Mouse (Mus musculus): Measurements from ENCODE around the gene Zfand3. TPM values are rescaled to one million over a fixed set of nuclear protein-coding genes. Genes with fewer than 3 reads are reported as not detected.

Zfand3 gene
- 100 to 1,000 TPM in 1 of 2 experiments, 10 to 100 TPM in 1; 91.3 to 106 TPM for total RNA-seq (2021)
- long read RNA-seq, transcript Zfand3-202 (6 exons, 3,039 nt): major isoform, 7 of 28 reads
- long read RNA-seq, partial matches to known transcripts: 6 of 28 reads
- long read RNA-seq, other reads (novel, unspliced or antisense): 12 of 28 reads

- DNase-seq (ENCODE audit: low spot score in 2 of 2): peak; percentile 92 to 95
These were observed at the start of gene Zfand3 for GRCm38 (mm10) chr17:30004203-30005102. Gene Zfand3, plus strand, starts transcription at chr17:30004733.

GRCm38 (mm10) chr17:29955880-29956279 is 48.7 kb upstream of the Zfand3 start:
- no peak for DNase-seq (ENCODE audit: low spot score in 2 of 2)

GRCm38 (mm10) chr17:29963730-29964259 is 40.7 kb upstream of the Zfand3 start:
- no peak for DNase-seq (ENCODE audit: low spot score in 2 of 2)

GRCm38 (mm10) chr17:29965506-29965905 is 39.0 kb upstream of the Zfand3 start:
- no peak for DNase-seq (ENCODE audit: low spot score in 2 of 2)

GRCm38 (mm10) chr17:29970037-29970555 is 34.4 kb upstream of the Zfand3 start, which contains the start of gene Mdga1:
Gene Mdga1, minus strand, starts transcription at chr17:29970087.
- no peak for DNase-seq (ENCODE audit: low spot score in 2 of 2)

- no peak for DNase-seq (ENCODE audit: low spot score in 2 of 2)
These were observed 32.6 kb upstream of the Zfand3 start for GRCm38 (mm10) chr17:29971761-29972432.

- DNase-seq (ENCODE audit: low spot score in 2 of 2): no peak
These were observed 31.3 kb upstream of the Zfand3 start for GRCm38 (mm10) chr17:29973226-29973625.

- peak; percentile 91 to 93 for DNase-seq (ENCODE audit: low spot score in 2 of 2)
These were observed 28.8 kb upstream of the Zfand3 start for GRCm38 (mm10) chr17:29975731-29976130.

GRCm38 (mm10) chr17:29979020-29979419 is 25.5 kb upstream of the Zfand3 start:
- DNase-seq (ENCODE audit: low spot score in 2 of 2): no peak

- no peak for DNase-seq (ENCODE audit: low spot score in 2 of 2)
These were observed 24.7 kb upstream of the Zfand3 start for GRCm38 (mm10) chr17:29979841-29980240.

- DNase-seq (ENCODE audit: low spot score in 2 of 2): no peak
These were observed 23.0 kb upstream of the Zfand3 start for GRCm38 (mm10) chr17:29981568-29981967.

- DNase-seq (ENCODE audit: low spot score in 2 of 2): no peak
These were observed 21.3 kb upstream of the Zfand3 start for GRCm38 (mm10) chr17:29983190-29983589.

- peak in 1 of 2 experiments; percentile 25 for DNase-seq (ENCODE audit: low spot score in 2 of 2)
These were observed 19.6 kb upstream of the Zfand3 start for GRCm38 (mm10) chr17:29984931-29985330.

- no peak for DNase-seq (ENCODE audit: low spot score in 2 of 2)
These were observed 19.0 kb upstream of the Zfand3 start for GRCm38 (mm10) chr17:29985534-29985933.

GRCm38 (mm10) chr17:29988141-29988540 is 16.4 kb upstream of the Zfand3 start:
- DNase-seq (ENCODE audit: low spot score in 2 of 2): no peak

- no peak for DNase-seq (ENCODE audit: low spot score in 2 of 2)
These were observed 14.9 kb upstream of the Zfand3 start for GRCm38 (mm10) chr17:29989653-29990052.

- DNase-seq (ENCODE audit: low spot score in 2 of 2): no peak
These were observed 14.4 kb upstream of the Zfand3 start for GRCm38 (mm10) chr17:29990136-29990535.

GRCm38 (mm10) chr17:29990845-29991244 is 13.7 kb upstream of the Zfand3 start:
- no peak for DNase-seq (ENCODE audit: low spot score in 2 of 2)

GRCm38 (mm10) chr17:29993488-29993887 is 11.0 kb upstream of the Zfand3 start:
- DNase-seq (ENCODE audit: low spot score in 2 of 2): peak; percentile 36 to 41

GRCm38 (mm10) chr17:29994011-29994410 is 10.5 kb upstream of the Zfand3 start:
- no peak for DNase-seq (ENCODE audit: low spot score in 2 of 2)

GRCm38 (mm10) chr17:29994459-29994858 is 10.1 kb upstream of the Zfand3 start:
- no peak for DNase-seq (ENCODE audit: low spot score in 2 of 2)

Measured in layer of hippocampus, postnatal 10 days (tissue).